Mouse (Mus musculus) CH12.LX (cell line): ENCODE measurements around the gene Slc29a3. TPM values are rescaled to one million over a fixed set of nuclear protein-coding genes. Genes with fewer than 3 reads are reported as not detected.

Experiments used
- DNase-seq: peaks from one replicate; pipeline ENCODE4 v3.0.0-alpha.2; 2013; ENCODE audit errors: extremely low read depth
- H3K27ac ChIP-seq: 2 replicates; pipeline ENCODE4 v1.5.1; 2012; ENCODE audit warnings: low read depth, mild to moderate bottlenecking, control low read depth, moderate library complexity; ENCODE audit not compliant: insufficient read depth
- H3K27me3 ChIP-seq: replicated peaks from 2 replicates; pipeline ENCODE3; 2012; ENCODE audit warnings: inconsistent platforms
- H3K36me3 ChIP-seq, 2 experiments: replicated peaks in 1 of 2; 2 replicates each; pipeline versions ENCODE3 to v1.6.1; 2012; ENCODE audit warnings: inconsistent platforms in 1 of 2, low read length in 1 of 2, mild to moderate bottlenecking in 1 of 2, mixed read lengths in 1 of 2, moderate library complexity in 1 of 2; ENCODE audit not compliant: control insufficient read depth in 1 of 2, insufficient read depth in 1 of 2
- H3K4me1 ChIP-seq, 2 experiments: 2 replicates each; pipeline ENCODE4 v1.6.1; 2012; ENCODE audit warnings: inconsistent platforms in 1 of 2, moderate library complexity in 1 of 2; ENCODE audit not compliant: insufficient read depth in 2 of 2, control insufficient read depth in 1 of 2
- H3K4me2 ChIP-seq: 2 replicates; pipeline ENCODE4 v1.6.1; 2012; ENCODE audit warnings: low read depth, mild to moderate bottlenecking, control low read depth; ENCODE audit not compliant: poor library complexity, insufficient read depth, severe bottlenecking
- H3K4me3 ChIP-seq, 3 experiments: fragments of 150-350 bp in 1 of 3; sonication (generic) in 1 of 3; replicated peaks in 1 of 3; 2 replicates each; pipeline versions ENCODE3 to v1.5.1; 2011 to 2012; ENCODE audit warnings: low read depth in 2 of 3, low read length in 2 of 3, mild to moderate bottlenecking in 2 of 3, moderate library complexity in 2 of 3, control low read depth in 1 of 3, improper control_type of control experiment in 1 of 3, inconsistent platforms in 1 of 3, mixed read lengths in 1 of 3; ENCODE audit not compliant: poor library complexity in 1 of 3
- H3K79me2 ChIP-seq: replicated peaks from 2 replicates; pipeline ENCODE4 v1.6.1; 2012; ENCODE audit warnings: mild to moderate bottlenecking, moderate library complexity; ENCODE audit not compliant: control insufficient read depth, poor library complexity, insufficient read depth, severe bottlenecking; ENCODE audit errors: extremely low read depth
- H3K9ac ChIP-seq: 2 replicates; pipeline ENCODE4 v1.6.1; 2012; ENCODE audit warnings: low read depth, mild to moderate bottlenecking, control low read depth, moderate library complexity; ENCODE audit not compliant: insufficient read depth
- H3K9me3 ChIP-seq: replicated peaks from 2 replicates; pipeline ENCODE3; 2012; ENCODE audit warnings: low read length, inconsistent platforms, mixed read lengths
- CHD2 ChIP-seq: IDR thresholded peaks from 2 replicates; pipeline ENCODE4 v1.6.1; 2011; ENCODE audit warnings: low read length, improper control_type of control experiment
- CTCF ChIP-seq, 2 experiments: IDR thresholded peaks in 1 of 2; conservative IDR thresholded peaks in 1 of 2; 2 replicates each; pipeline ENCODE4 v1.5.1; 2011 to 2012; ENCODE audit warnings: low read depth in 2 of 2, low read length in 2 of 2, improper control_type of control experiment in 1 of 2, inconsistent platforms in 1 of 2, mild to moderate bottlenecking in 1 of 2, moderate library complexity in 1 of 2
- E2F4 ChIP-seq: IDR thresholded peaks from 2 replicates; pipeline ENCODE4 v1.6.1; 2011; ENCODE audit warnings: low read depth, low read length, improper control_type of control experiment; ENCODE audit not compliant: insufficient replicate concordance
- ELF1 ChIP-seq: IDR thresholded peaks from 2 replicates; pipeline ENCODE4 v1.6.1; 2014; ENCODE audit warnings: low read depth, mild to moderate bottlenecking, inconsistent platforms, low read length, improper control_type of control experiment
- EP300 ChIP-seq: IDR thresholded peaks from 2 replicates; pipeline ENCODE4 v1.6.1; 2011; ENCODE audit warnings: low read length, improper control_type of control experiment
- GABPA ChIP-seq: IDR thresholded peaks from 2 replicates; pipeline ENCODE4 v1.6.1; 2012; ENCODE audit warnings: low read depth, low read length, improper control_type of control experiment, inconsistent platforms; ENCODE audit not compliant: insufficient replicate concordance
- IRF4 ChIP-seq: IDR thresholded peaks from 2 replicates; pipeline ENCODE4 v1.6.1; 2014; ENCODE audit warnings: low read depth, mild to moderate bottlenecking, inconsistent platforms, low read length, improper control_type of control experiment
- MAX ChIP-seq: IDR thresholded peaks from 2 replicates; pipeline ENCODE4 v1.6.1; 2011; ENCODE audit warnings: low read length, improper control_type of control experiment
- MAZ ChIP-seq: IDR thresholded peaks from 2 replicates; pipeline ENCODE4 v1.6.1; 2012; ENCODE audit warnings: low read depth, mild to moderate bottlenecking, inconsistent platforms, low read length, improper control_type of control experiment, moderate library complexity
- MEF2A ChIP-seq: IDR thresholded peaks from 2 replicates; pipeline ENCODE4 v1.6.1; 2014; ENCODE audit warnings: low read depth, mild to moderate bottlenecking, inconsistent platforms, low read length, improper control_type of control experiment, borderline replicate concordance
- MYC ChIP-seq: IDR thresholded peaks from 2 replicates; pipeline ENCODE4 v1.6.1; 2011; ENCODE audit warnings: low read depth, mild to moderate bottlenecking, improper control_type of control experiment, low read length
- POLR2A ChIP-seq: IDR thresholded peaks from 2 replicates; pipeline ENCODE4 v1.6.1; 2011; ENCODE audit warnings: low read depth, mild to moderate bottlenecking, improper control_type of control experiment, low read length
- POLR2AphosphoS2 ChIP-seq: IDR thresholded peaks from 2 replicates; pipeline ENCODE4 v1.6.1; 2011; ENCODE audit warnings: low read depth, low read length, improper control_type of control experiment
- RAD21 ChIP-seq: IDR thresholded peaks from 2 replicates; pipeline ENCODE4 v1.6.1; 2011; ENCODE audit warnings: low read depth, mild to moderate bottlenecking, low read length, improper control_type of control experiment, moderate library complexity
- SMC3 ChIP-seq: IDR thresholded peaks from 2 replicates; pipeline ENCODE4 v1.6.1; 2011; ENCODE audit warnings: low read depth, low read length, improper control_type of control experiment
- TBP ChIP-seq: conservative IDR thresholded peaks from 2 replicates; pipeline ENCODE4 v1.6.1; 2011; ENCODE audit warnings: low read depth, low read length, improper control_type of control experiment
- TCF12 ChIP-seq: IDR thresholded peaks from 2 replicates; pipeline ENCODE4 v1.6.1; 2014; ENCODE audit warnings: low read depth, mild to moderate bottlenecking, inconsistent platforms, low read length, improper control_type of control experiment
- ZC3H11A ChIP-seq: IDR thresholded peaks from 2 replicates; pipeline ENCODE4 v1.6.1; 2012; ENCODE audit warnings: low read depth, mild to moderate bottlenecking, inconsistent platforms, low read length, improper control_type of control experiment
- ZNF384 ChIP-seq: IDR thresholded peaks from 2 replicates; pipeline ENCODE4 v1.6.1; 2012; ENCODE audit warnings: low read depth, low read length, improper control_type of control experiment, inconsistent platforms
- dilution Hi-C: fragments of 300-500 bp; cut with MboI; formaldehyde crosslinking; loops from 2 replicates; pipeline ENCODE4 v1.14.3; 2020; ENCODE audit warnings: low sequenced_read_pairs; ENCODE audit not compliant: extremely low pct_unique_long_range_greater_than_20kb, extremely low pct_ligation_motif_present
- in situ Hi-C: fragments of 300-500 bp; cut with MboI; formaldehyde crosslinking; loops from 3 replicates; pipeline ENCODE4 v1.14.3; 2019; ENCODE audit warnings: low sequenced_read_pairs, low pct_ligation_motif_present, low pct_unique_long_range_greater_than_20kb, mixed read lengths
- polyA plus RNA-seq: library from polyadenylated mRNA; unstranded; fragments of >175 nt; gene quantifications from 2 replicates; pipeline ENCODE4 v1.2.1, GENCODE M21; 2012; ENCODE audit warnings: low read depth; ENCODE audit not compliant: insufficient read length
- total RNA-seq, 2 experiments: library from RNA; depleted of rRNA; stranded (reverse); fragments of 300-350 nt in 1 of 2; fragments of >200 nt in 1 of 2; gene quantifications; 2 replicates each; pipeline ENCODE4 v1.2.3; 2012 to 2014

The Slc29a3 gene
- total and polyA plus RNA-seq, 3 experiments: 4.1 to 19.1 (median 5.9) TPM

DNA sequence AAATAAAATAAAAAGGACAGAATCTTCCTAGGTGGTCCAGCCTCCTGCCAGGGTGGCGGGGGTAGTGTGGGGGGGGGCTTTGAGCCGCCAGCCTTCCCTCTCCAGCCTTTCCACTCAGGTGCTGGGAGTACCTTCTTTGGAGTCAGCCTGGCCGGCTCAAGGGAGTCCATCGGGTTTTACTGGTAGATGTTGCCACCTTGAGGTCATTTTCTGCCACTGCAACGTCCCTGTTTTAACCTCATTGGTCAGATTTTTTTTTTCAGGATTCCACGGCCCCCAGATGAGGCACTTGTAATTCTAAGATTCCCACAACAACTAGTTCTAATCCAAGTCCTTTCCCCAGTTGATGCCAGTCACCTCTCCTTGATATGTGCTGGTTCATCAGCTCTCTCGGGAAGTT, 4.4 kb upstream of the Slc29a3 start:
- H3K4me2 ChIP-seq: no peak overlapping the region
- H3K4me3 ChIP-seq: no peak overlapping the region
- in situ Hi-C loops: loop anchor here (5.0 to 10.0 kb wide), 2 partner anchors 220 to 452 kb away; no protein-coding TSS in a partner anchor
- peak; percentile 84 for TF ChIP-seq ZNF384
- TF ChIP-seq ZC3H11A: peak; percentile 88
- peak; percentile 97 for TF ChIP-seq RAD21
- no peak for TF ChIP-seq MYC
- TF ChIP-seq MAX: no peak
- peak; percentile 93 for TF ChIP-seq SMC3
- TF ChIP-seq CTCF (conservative IDR thresholded peaks at IDR 0.05 in 1 of 2, IDR thresholded peaks at IDR 0.05 in 1 of 2; ENCODE audit: low read depth in 2 of 2, low read length in 2 of 2): peak; percentile 70 to 95
- no peak for TF ChIP-seq POLR2AphosphoS2
- no peak for TF ChIP-seq TBP
- TF ChIP-seq ELF1: no peak
- no peak for TF ChIP-seq MEF2A
- H3K27me3 ChIP-seq: peaks cover 31% of the 10 kb centered on the region
- H3K4me1 ChIP-seq: peaks cover 0 to 8% of the 10 kb centered on the region in 2 experiments; a peak in 2 of 4 replicates
- H3K9me3 ChIP-seq: peaks cover 19% of the 10 kb centered on the region
- no peak overlapping the region for H3K9ac ChIP-seq
- H3K27ac ChIP-seq: no peak overlapping the region
- dilution Hi-C loops: loop anchor here (25.0 kb wide), 1 partner anchor 305 kb away; no protein-coding TSS in a partner anchor
- DNase-seq: peak; percentile 57
- H3K79me2 ChIP-seq: no peaks in the 10 kb centered on the region
- no peaks in the 10 kb centered on the region for H3K36me3 ChIP-seq

DNA sequence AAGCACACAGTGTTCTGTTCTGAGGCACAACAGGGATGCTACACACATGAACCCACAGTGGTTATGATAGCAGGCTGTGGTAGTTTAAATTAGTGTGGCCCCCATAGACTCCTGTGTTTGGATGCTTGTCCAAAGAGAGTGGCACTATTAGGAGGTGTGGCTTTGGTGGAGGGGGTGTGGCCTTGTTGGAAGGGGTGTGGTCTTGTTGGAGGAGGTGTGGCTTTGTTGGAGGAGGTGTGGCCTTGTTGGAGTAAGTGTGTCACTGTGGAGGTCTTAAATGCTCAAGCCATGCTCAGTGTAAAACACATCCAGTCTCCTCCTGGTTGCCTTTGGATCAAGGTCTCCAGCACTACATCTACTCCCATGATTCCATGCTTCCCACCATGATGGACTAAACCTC, 3.6 kb upstream of the Slc29a3 start:
- no peak overlapping the region for H3K27ac ChIP-seq
- TF ChIP-seq MAZ: no peak
- no peak for TF ChIP-seq SMC3
- no peak for TF ChIP-seq MAX
- no peak for TF ChIP-seq EP300
- TF ChIP-seq IRF4: no peak
- no peak overlapping the region for H3K4me3 ChIP-seq
- H3K9ac ChIP-seq: no peak overlapping the region
- H3K79me2 ChIP-seq: no peaks in the 10 kb centered on the region
- in situ Hi-C loops: loop anchor here (5.0 to 10.0 kb wide), 2 partner anchors 219 to 451 kb away; no protein-coding TSS in a partner anchor
- dilution Hi-C loops: loop anchor here (25.0 kb wide), 1 partner anchor 306 kb away; no protein-coding TSS in a partner anchor
- H3K27me3 ChIP-seq: peaks cover 25% of the 10 kb centered on the region
- no peak for DNase-seq
- H3K36me3 ChIP-seq: no peaks in the 10 kb centered on the region
- H3K4me1 ChIP-seq: peaks cover 3 to 15% of the 10 kb centered on the region in 2 experiments; a peak in 3 of 4 replicates
- no peak overlapping the region for H3K4me2 ChIP-seq
- H3K9me3 ChIP-seq: peaks cover 19% of the 10 kb centered on the region

DNA sequence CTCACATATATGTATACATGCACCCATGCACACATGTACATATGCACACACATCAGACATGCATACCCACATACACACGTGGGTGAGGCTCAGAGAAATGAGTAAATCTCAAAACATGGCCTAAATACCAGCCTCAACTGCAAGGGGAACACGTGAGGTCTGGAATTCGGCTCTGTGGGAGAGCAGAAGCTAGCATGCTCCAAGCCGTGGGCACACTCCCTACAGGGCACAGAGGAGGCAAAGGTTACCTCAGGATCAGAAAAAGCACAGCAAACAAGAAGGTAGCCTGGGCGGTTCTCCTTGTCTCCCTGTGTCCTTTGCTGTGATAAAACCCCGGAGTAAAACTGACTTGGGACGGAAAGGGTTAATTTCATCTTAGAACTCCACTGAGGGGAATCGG, 1.3 kb upstream of the Slc29a3 start:
- Histone ChIP-seq H3K4me3 (no peak overlapping the region), H3K36me3 (peaks cover 7 to 17% of the 10 kb centered on the region in 2 experiments), H3K9ac (no peak overlapping the region), H3K27ac (no peak overlapping the region), H3K4me1 (peaks cover 17 to 37% of the 10 kb centered on the region in 2 experiments), H3K79me2 (no peaks in the 10 kb centered on the region), H3K27me3 (peaks cover 12% of the 10 kb centered on the region), H3K4me2 (no peak overlapping the region), H3K9me3 (peaks cover 19% of the 10 kb centered on the region)
- TF ChIP-seq GABPA: no peak
- TF ChIP-seq CTCF (conservative IDR thresholded peaks at IDR 0.05 in 1 of 2, IDR thresholded peaks at IDR 0.05 in 1 of 2; ENCODE audit: low read depth in 2 of 2, low read length in 2 of 2): no peak
- TF ChIP-seq E2F4: no peak
- no peak for TF ChIP-seq TCF12
- no peak for TF ChIP-seq CHD2
- no peak for TF ChIP-seq POLR2A
- TF ChIP-seq EP300: no peak
- no peak for DNase-seq
- in situ Hi-C loops (loop anchor here (5.0 to 10.0 kb wide), 3 partner anchors 57 to 449 kb away; partner anchors contain the start of gene Cdh23), dilution Hi-C loops (loop anchor here (25.0 kb wide), 1 partner anchor 308 kb away; no protein-coding TSS in a partner anchor)
